Mouse (Mus musculus) WW6 (cell line): ENCODE data around the gene Cckbr.

Experiments used
- DNase-seq: peaks from one replicate; pipeline ENCODE4 v3.0.0-alpha.2; 2013; ENCODE audit warnings: low read depth, low spot score

Gene Cckbr

GRCm38 (mm10) chr7:105487104-105487876 lies 61.8 kb downstream of the Cckbr start:
- DNase-seq: no peak

- DNase-seq: no peak
Observed at GRCm38 (mm10) chr7:105497881-105498280, 72.3 kb downstream of the Cckbr start.

GRCm38 (mm10) chr7:105498854-105499492 lies 73.4 kb downstream of the Cckbr start:
- no peak for DNase-seq

GRCm38 (mm10) chr7:105499676-105500075 lies 74.1 kb downstream of the Cckbr start:
- DNase-seq: no peak

- DNase-seq: no peak
Observed at GRCm38 (mm10) chr7:105501984-105502383, 76.5 kb downstream of the Cckbr start.

GRCm38 (mm10) chr7:105507257-105507656 lies 81.7 kb downstream of the Cckbr start:
- no peak for DNase-seq

- no peak for DNase-seq
Observed at GRCm38 (mm10) chr7:105510143-105510542, 84.6 kb downstream of the Cckbr start.

- no peak for DNase-seq
Observed at GRCm38 (mm10) chr7:105513845-105514291, 88.3 kb downstream of the Cckbr start.

GRCm38 (mm10) chr7:105514561-105514960 lies 89.0 kb downstream of the Cckbr start:
- no peak for DNase-seq

GRCm38 (mm10) chr7:105515178-105515577 lies 89.6 kb downstream of the Cckbr start:
- DNase-seq: peak; percentile 52

GRCm38 (mm10) chr7:105516669-105517360 lies 91.3 kb downstream of the Cckbr start:
- no peak for DNase-seq

- no peak for DNase-seq
Observed at GRCm38 (mm10) chr7:105519336-105519735, 93.8 kb downstream of the Cckbr start.

GRCm38 (mm10) chr7:105519771-105520170 lies 94.2 kb downstream of the Cckbr start:
- DNase-seq: no peak

- no peak for DNase-seq
Observed at GRCm38 (mm10) chr7:105520201-105520600, 94.7 kb downstream of the Cckbr start.
